Mouse (Mus musculus): ENCODE measurements around the gene Secisbp2l.

Secisbp2l gene

GRCm38 (mm10) chr2:125782719-125783109, at the start of gene Secisbp2l:
TSS of gene Secisbp2l (minus strand) at chr2:125782870.
- in situ Hi-C loops (cut with MboI; ENCODE audit: low pct_unique_long_range_greater_than_20kb in 1 of 2, low sequenced_read_pairs in 2 of 2, unreplicated experiment in 1 of 2), result no loop called here

GRCm38 (mm10) chr2:125829924-125830323, 47.3 kb upstream of the Secisbp2l start:
- in situ Hi-C loops (cut with MboI; ENCODE audit: low pct_unique_long_range_greater_than_20kb in 1 of 2, low sequenced_read_pairs in 2 of 2, unreplicated experiment in 1 of 2), result no loop called here

GRCm38 (mm10) chr2:125827898-125828297, 45.2 kb upstream of the Secisbp2l start:
- in situ Hi-C loops (cut with MboI; ENCODE audit: low pct_unique_long_range_greater_than_20kb in 1 of 2, low sequenced_read_pairs in 2 of 2, unreplicated experiment in 1 of 2), result no loop called here

- in situ Hi-C loops (cut with MboI; ENCODE audit: low pct_unique_long_range_greater_than_20kb in 1 of 2, low sequenced_read_pairs in 2 of 2, unreplicated experiment in 1 of 2), result no loop called here
Measured at GRCm38 (mm10) chr2:125826201-125826600, 43.5 kb upstream of the Secisbp2l start.

- in situ Hi-C loops (cut with MboI; ENCODE audit: low pct_unique_long_range_greater_than_20kb in 1 of 2, low sequenced_read_pairs in 2 of 2, unreplicated experiment in 1 of 2), result no loop called here
Measured at GRCm38 (mm10) chr2:125820397-125820796, 37.7 kb upstream of the Secisbp2l start.

- in situ Hi-C loops (cut with MboI; ENCODE audit: low pct_unique_long_range_greater_than_20kb in 1 of 2, low sequenced_read_pairs in 2 of 2, unreplicated experiment in 1 of 2), result no loop called here
Measured at GRCm38 (mm10) chr2:125813972-125814595, 31.4 kb upstream of the Secisbp2l start.

- in situ Hi-C loops (cut with MboI; ENCODE audit: low pct_unique_long_range_greater_than_20kb in 1 of 2, low sequenced_read_pairs in 2 of 2, unreplicated experiment in 1 of 2), result no loop called here
Measured at GRCm38 (mm10) chr2:125811332-125811731, 28.7 kb upstream of the Secisbp2l start.

GRCm38 (mm10) chr2:125809551-125809950, 26.9 kb upstream of the Secisbp2l start:
- in situ Hi-C loops (cut with MboI; ENCODE audit: low pct_unique_long_range_greater_than_20kb in 1 of 2, low sequenced_read_pairs in 2 of 2, unreplicated experiment in 1 of 2), result no loop called here

GRCm38 (mm10) chr2:125805826-125806225, 23.2 kb upstream of the Secisbp2l start:
- in situ Hi-C loops (cut with MboI; ENCODE audit: low pct_unique_long_range_greater_than_20kb in 1 of 2, low sequenced_read_pairs in 2 of 2, unreplicated experiment in 1 of 2), result no loop called here

- in situ Hi-C loops (cut with MboI; ENCODE audit: low pct_unique_long_range_greater_than_20kb in 1 of 2, low sequenced_read_pairs in 2 of 2, unreplicated experiment in 1 of 2), result no loop called here
Measured at GRCm38 (mm10) chr2:125801947-125802346, 19.3 kb upstream of the Secisbp2l start.

- in situ Hi-C loops (cut with MboI; ENCODE audit: low pct_unique_long_range_greater_than_20kb in 1 of 2, low sequenced_read_pairs in 2 of 2, unreplicated experiment in 1 of 2), result no loop called here
Measured at GRCm38 (mm10) chr2:125801038-125801437, 18.4 kb upstream of the Secisbp2l start.

GRCm38 (mm10) chr2:125800428-125800827, 17.8 kb upstream of the Secisbp2l start:
- in situ Hi-C loops (cut with MboI; ENCODE audit: low pct_unique_long_range_greater_than_20kb in 1 of 2, low sequenced_read_pairs in 2 of 2, unreplicated experiment in 1 of 2), result no loop called here

- in situ Hi-C loops (cut with MboI; ENCODE audit: low pct_unique_long_range_greater_than_20kb in 1 of 2, low sequenced_read_pairs in 2 of 2, unreplicated experiment in 1 of 2), result no loop called here
Measured at GRCm38 (mm10) chr2:125797872-125798271, 15.2 kb upstream of the Secisbp2l start.

- in situ Hi-C loops (cut with MboI; ENCODE audit: low pct_unique_long_range_greater_than_20kb in 1 of 2, low sequenced_read_pairs in 2 of 2, unreplicated experiment in 1 of 2), result no loop called here
Measured at GRCm38 (mm10) chr2:125795118-125795517, 12.4 kb upstream of the Secisbp2l start.

GRCm38 (mm10) chr2:125794166-125794565, 11.5 kb upstream of the Secisbp2l start:
- in situ Hi-C loops (cut with MboI; ENCODE audit: low pct_unique_long_range_greater_than_20kb in 1 of 2, low sequenced_read_pairs in 2 of 2, unreplicated experiment in 1 of 2), result no loop called here

- in situ Hi-C loops (cut with MboI; ENCODE audit: low pct_unique_long_range_greater_than_20kb in 1 of 2, low sequenced_read_pairs in 2 of 2, unreplicated experiment in 1 of 2), result no loop called here
Measured at GRCm38 (mm10) chr2:125792879-125793261, 10.2 kb upstream of the Secisbp2l start.

GRCm38 (mm10) chr2:125792144-125792878, 9.6 kb upstream of the Secisbp2l start:
- in situ Hi-C loops (cut with MboI; ENCODE audit: low pct_unique_long_range_greater_than_20kb in 1 of 2, low sequenced_read_pairs in 2 of 2, unreplicated experiment in 1 of 2), result no loop called here

- in situ Hi-C loops (cut with MboI; ENCODE audit: low pct_unique_long_range_greater_than_20kb in 1 of 2, low sequenced_read_pairs in 2 of 2, unreplicated experiment in 1 of 2), result no loop called here
Measured at GRCm38 (mm10) chr2:125791485-125791885, 8.8 kb upstream of the Secisbp2l start.

GRCm38 (mm10) chr2:125790242-125790641, 7.6 kb upstream of the Secisbp2l start:
- in situ Hi-C loops (cut with MboI; ENCODE audit: low pct_unique_long_range_greater_than_20kb in 1 of 2, low sequenced_read_pairs in 2 of 2, unreplicated experiment in 1 of 2), result no loop called here

- in situ Hi-C loops (cut with MboI; ENCODE audit: low pct_unique_long_range_greater_than_20kb in 1 of 2, low sequenced_read_pairs in 2 of 2, unreplicated experiment in 1 of 2), result no loop called here
Measured at GRCm38 (mm10) chr2:125789265-125789664, 6.6 kb upstream of the Secisbp2l start.

Data from mouse embryonic stem cell (cell line).